Mouse (Mus musculus) limb, embryonic 15.5 days (tissue): ENCODE data around the gene Bcas3. TPM values are rescaled to one million over a fixed set of nuclear protein-coding genes. Genes with fewer than 3 reads are reported as not detected.

Source experiments
- ATAC-seq: fragments of 200-750 bp; cut with Nextera tagmentation; 2 replicates; pipeline ENCODE4 v1.8.0; 2017; ENCODE audit warnings: low read depth, moderate TSS enrichment; ENCODE audit not compliant: insufficient number of reproducible peaks, low FRiP score, low TSS enrichment
- H3K27ac ChIP-seq: fragments of 300-500 bp; sonication (generic); 2 replicates; pipeline ENCODE4 v1.5.1; 2015; ENCODE audit warnings: moderate library complexity, mild to moderate bottlenecking, inconsistent platforms
- H3K27me3 ChIP-seq: fragments of 300-500 bp; sonication (generic); 2 replicates; pipeline ENCODE4 v1.6.1; 2015; ENCODE audit warnings: inconsistent platforms
- H3K36me3 ChIP-seq: fragments of 300-500 bp; sonication (generic); 2 replicates; pipeline ENCODE4 v1.6.1; 2015; ENCODE audit warnings: inconsistent platforms
- H3K4me1 ChIP-seq: fragments of 300-500 bp; sonication (generic); 2 replicates; pipeline ENCODE4 v1.6.1; 2015; ENCODE audit warnings: inconsistent platforms
- H3K4me2 ChIP-seq: fragments of 300-500 bp; sonication (generic); 2 replicates; pipeline ENCODE4 v1.6.1; 2015; ENCODE audit warnings: mild to moderate bottlenecking, inconsistent platforms
- H3K4me3 ChIP-seq: fragments of 300-500 bp; sonication (generic); 2 replicates; pipeline ENCODE4 v1.5.1; 2015; ENCODE audit warnings: mild to moderate bottlenecking, inconsistent platforms
- H3K9ac ChIP-seq: fragments of 300-500 bp; sonication (generic); 2 replicates; pipeline ENCODE4 v1.6.1; 2015; ENCODE audit warnings: inconsistent platforms
- H3K9me3 ChIP-seq: fragments of 300-500 bp; sonication (generic); 2 replicates; pipeline ENCODE4 v1.6.1; 2016; ENCODE audit warnings: inconsistent platforms
- WGBS: fragments of 180-500 bp; shearing (Covaris S2); methylation state at CpG from one replicate; pipeline ENCODE4 v1.1.7; 2015; 5-methylcytosine and 5-hydroxymethylcytosine counted together
- polyA plus RNA-seq: library from polyadenylated mRNA; unstranded; fragments of >200 nt; fragmentation: Nextera tagmentation; extraction: Ambion mirVana; gene quantifications from 2 replicates; pipeline ENCODE4 v1.2.1, GENCODE M21; 2015

The Bcas3 gene
- polyA plus RNA-seq, 1 experiment from 2014 or later: 23.6 TPM

GRCm38 (mm10) chr11:85823181-85823580, 470.2 kb downstream of the Bcas3 start:
- Histone ChIP-seq H3K4me1 (peaks cover 11% of the 10 kb centered on the region), H3K27me3 (peaks cover 65% of the 10 kb centered on the region)

GRCm38 (mm10) chr11:85823794-85824193, 470.8 kb downstream of the Bcas3 start:
- 70% methylated on average over 4 of the region's 4 CpGs for WGBS
- H3K9me3 ChIP-seq: no peaks in the 10 kb centered on the region
- no peak overlapping the region for H3K4me3 ChIP-seq
- no peak overlapping the region for H3K27ac ChIP-seq
- H3K4me2 ChIP-seq: no peak overlapping the region
- no peaks in the 10 kb centered on the region for H3K36me3 ChIP-seq
- peaks cover 11% of the 10 kb centered on the region for H3K4me1 ChIP-seq
- peaks cover 68% of the 10 kb centered on the region for H3K27me3 ChIP-seq
- ATAC-seq: no peak
- H3K9ac ChIP-seq: no peak overlapping the region

More at GRCm38 (mm10) chr11:85823181-85823580, 470.2 kb downstream of the Bcas3 start:
- Histone ChIP-seq H3K9ac (no peak overlapping the region), H3K27ac (no peak overlapping the region), H3K9me3 (no peaks in the 10 kb centered on the region), H3K36me3 (no peaks in the 10 kb centered on the region), H3K4me2 (no peak overlapping the region), H3K4me3 (no peak overlapping the region)
- 18% methylated on average over 6 of the region's 6 CpGs for WGBS
- ATAC-seq: no peak

GRCm38 (mm10) chr11:85825031-85825430, 472.1 kb downstream of the Bcas3 start:
- H3K27me3 ChIP-seq: peaks cover 78% of the 10 kb centered on the region
- H3K9ac ChIP-seq: no peak overlapping the region
- no peak overlapping the region for H3K27ac ChIP-seq
- no peaks in the 10 kb centered on the region for H3K9me3 ChIP-seq
- H3K36me3 ChIP-seq: no peaks in the 10 kb centered on the region
- 77% methylated on average over 10 of the region's 10 CpGs for WGBS
- no peak overlapping the region for H3K4me2 ChIP-seq
- no peak for ATAC-seq
- peaks cover 20% of the 10 kb centered on the region for H3K4me1 ChIP-seq
- no peak overlapping the region for H3K4me3 ChIP-seq

- 54% methylated on average over 7 of the region's 7 CpGs for WGBS
- H3K4me2 ChIP-seq: no peak overlapping the region
- H3K9me3 ChIP-seq: no peaks in the 10 kb centered on the region
- H3K4me1 ChIP-seq: peaks cover 19% of the 10 kb centered on the region
- H3K36me3 ChIP-seq: no peaks in the 10 kb centered on the region
- no peak overlapping the region for H3K4me3 ChIP-seq
- peaks cover 86% of the 10 kb centered on the region for H3K27me3 ChIP-seq
- H3K27ac ChIP-seq: no peak overlapping the region
- ATAC-seq: no peak
- no peak overlapping the region for H3K9ac ChIP-seq
These were observed 472.9 kb downstream of the Bcas3 start for GRCm38 (mm10) chr11:85825823-85826222.

GRCm38 (mm10) chr11:85827342-85827741, 474.4 kb downstream of the Bcas3 start:
- Histone ChIP-seq H3K4me1 (peaks cover 30% of the 10 kb centered on the region), H3K9me3 (no peaks in the 10 kb centered on the region), H3K27ac (no peak overlapping the region), H3K4me2 (no peak overlapping the region), H3K36me3 (no peaks in the 10 kb centered on the region), H3K4me3 (no peak overlapping the region), H3K27me3 (peaks cover 93% of the 10 kb centered on the region), H3K9ac (no peak overlapping the region)
- no peak for ATAC-seq
- WGBS: 34% methylated on average over 9 of the region's 9 CpGs

GRCm38 (mm10) chr11:85828691-85829519, 475.9 kb downstream of the Bcas3 start:
- H3K27me3 ChIP-seq: peaks cover 88% of the 10 kb centered on the region
- H3K9me3 ChIP-seq: no peaks in the 10 kb centered on the region
- H3K27ac ChIP-seq: no peak overlapping the region
- no peak for ATAC-seq
- H3K4me2 ChIP-seq: peak overlapping the region; percentile 65
- no peak overlapping the region for H3K9ac ChIP-seq
- H3K4me1 ChIP-seq: peaks cover 41% of the 10 kb centered on the region
- H3K36me3 ChIP-seq: no peaks in the 10 kb centered on the region
- WGBS: 20% methylated on average over 38 of the region's 38 CpGs
- H3K4me3 ChIP-seq: peak overlapping the region; percentile 37

GRCm38 (mm10) chr11:85829520-85830440, 476.8 kb downstream of the Bcas3 start:
- peak overlapping the region; percentile 39; the same call in 1 of the 2 replicates for H3K9ac ChIP-seq
- no peak for ATAC-seq
- H3K36me3 ChIP-seq: no peaks in the 10 kb centered on the region
- 2% methylated on average over 61 of the region's 61 CpGs for WGBS
- H3K27me3 ChIP-seq: peaks cover 88% of the 10 kb centered on the region
- H3K27ac ChIP-seq: peak overlapping the region; percentile 17; the same call in 1 of the 2 replicates
- peaks cover 41% of the 10 kb centered on the region for H3K4me1 ChIP-seq
- H3K4me2 ChIP-seq: peak overlapping the region; percentile 65
- H3K4me3 ChIP-seq: peak overlapping the region; percentile 37
- H3K9me3 ChIP-seq: no peaks in the 10 kb centered on the region

GRCm38 (mm10) chr11:85830901-85831341, 478.0 kb downstream of the Bcas3 start:
- Histone ChIP-seq H3K9ac (no peak overlapping the region), H3K27ac (peak overlapping the region; percentile 7; the same call in 1 of the 2 replicates), H3K4me1 (peaks cover 44% of the 10 kb centered on the region), H3K9me3 (no peaks in the 10 kb centered on the region), H3K27me3 (peaks cover 87% of the 10 kb centered on the region), H3K4me2 (peak overlapping the region; percentile 13; the same call in 1 of the 2 replicates), H3K4me3 (peak overlapping the region; percentile 63), H3K36me3 (no peaks in the 10 kb centered on the region)
- 6% methylated on average over 17 of the region's 17 CpGs for WGBS
- no peak for ATAC-seq

GRCm38 (mm10) chr11:85831656-85832230, 478.8 kb downstream of the Bcas3 start:
- peak overlapping the region; percentile 63 for H3K4me3 ChIP-seq
- H3K9ac ChIP-seq: peak overlapping the region; percentile 40
- no peaks in the 10 kb centered on the region for H3K9me3 ChIP-seq
- under 1% methylated on average over 33 of the region's 33 CpGs for WGBS
- no peaks in the 10 kb centered on the region for H3K36me3 ChIP-seq
- H3K27ac ChIP-seq: peak overlapping the region; percentile 83
- ATAC-seq: no peak
- peaks cover 50% of the 10 kb centered on the region for H3K4me1 ChIP-seq
- peak overlapping the region; percentile 92 for H3K4me2 ChIP-seq
- H3K27me3 ChIP-seq: peaks cover 87% of the 10 kb centered on the region

GRCm38 (mm10) chr11:85832231-85832924, 479.4 kb downstream of the Bcas3 start, which contains the start of gene Tbx2:
TSS of gene Tbx2 (plus strand) at chr11:85832551.
- Histone ChIP-seq H3K9ac (peak within 1 kb of the TSS; percentile 74), H3K27me3 (peaks cover 87% of the 10 kb centered on the region), H3K36me3 (no peaks in the 10 kb centered on the region), H3K4me3 (peak within 1 kb of the TSS; percentile 63), H3K4me2 (peak within 1 kb of the TSS; percentile 92), H3K9me3 (no peaks in the 10 kb centered on the region), H3K4me1 (peaks cover 56% of the 10 kb centered on the region), H3K27ac (peak within 1 kb of the TSS; percentile 83)
- WGBS: under 1% methylated on average over 50 of the region's 52 CpGs
- peak; percentile 75 for ATAC-seq

- no peak for ATAC-seq
- WGBS: under 1% methylated on average over 39 of the region's 54 CpGs
These were observed 480.1 kb downstream of the Bcas3 start for GRCm38 (mm10) chr11:85833081-85833521.

More at GRCm38 (mm10) chr11:85833081-85833521, 480.1 kb downstream of the Bcas3 start:
- Histone ChIP-seq H3K9me3 (no peaks in the 10 kb centered on the region), H3K27me3 (peaks cover 87% of the 10 kb centered on the region), H3K4me1 (peaks cover 63% of the 10 kb centered on the region), H3K9ac (peak overlapping the region; percentile 74), H3K4me2 (peak overlapping the region; percentile 92), H3K4me3 (peak overlapping the region; percentile 63), H3K36me3 (no peaks in the 10 kb centered on the region), H3K27ac (peak overlapping the region; percentile 83)
